Mouse (Mus musculus) spleen, adult 2 months (tissue): ENCODE measurements around the gene Scfd2. TPM values are rescaled to one million over a fixed set of nuclear protein-coding genes. Genes with fewer than 3 reads are reported as not detected.

Experiments
- DNase-seq, 2 experiments: peaks; one replicate each; pipeline versions ENCODE4 v3.0.0 to v3.0.0-alpha.2; 2012 to 2021; ENCODE audit warnings: low spot score in 2 of 2, low read depth in 1 of 2
- H3K27ac ChIP-seq: fragments of 200-500 bp; 2 replicates; pipeline ENCODE4 v1.5.1; 2012; ENCODE audit warnings: low read length, inconsistent platforms; ENCODE audit not compliant: insufficient read depth
- H3K27me3 ChIP-seq: fragments of 200-500 bp; 2 replicates; pipeline ENCODE4 v1.6.1; 2012; ENCODE audit warnings: mild to moderate bottlenecking, moderate library complexity, low read length, inconsistent platforms; ENCODE audit not compliant: control insufficient read depth, insufficient read depth
- H3K36me3 ChIP-seq: fragments of 200-500 bp; 2 replicates; pipeline ENCODE4 v1.6.1; 2012; ENCODE audit warnings: mild to moderate bottlenecking, low read length, inconsistent platforms; ENCODE audit not compliant: control insufficient read depth, insufficient read depth
- H3K4me1 ChIP-seq: fragments of 200-500 bp; 2 replicates; pipeline ENCODE4 v1.6.1; 2011; ENCODE audit warnings: inconsistent platforms; ENCODE audit not compliant: control insufficient read depth, insufficient read depth, insufficient read length
- H3K4me3 ChIP-seq: fragments of 200-500 bp; 2 replicates; pipeline ENCODE4 v1.5.1; 2011; ENCODE audit warnings: mild to moderate bottlenecking, inconsistent platforms; ENCODE audit not compliant: insufficient read depth, insufficient read length; ENCODE audit errors: extremely low read depth
- CTCF ChIP-seq: fragments of 200-500 bp; IDR thresholded peaks from 2 replicates; pipeline ENCODE4 v1.5.1; 2011; ENCODE audit warnings: mild to moderate bottlenecking, inconsistent platforms; ENCODE audit not compliant: insufficient read depth, insufficient read length, insufficient replicate concordance; ENCODE audit errors: extremely low read depth
- POLR2A ChIP-seq: fragments of 200-500 bp; IDR thresholded peaks from 2 replicates; pipeline ENCODE4 v1.6.1; 2011; ENCODE audit warnings: low read depth, low read length, inconsistent platforms
- WGBS: fragments of 180-500 bp; shearing (Covaris S2); methylation state at CpG from one replicate; pipeline ENCODE4 v1.1.7; 2018; 5-methylcytosine and 5-hydroxymethylcytosine counted together
- polyA plus RNA-seq: library from polyadenylated mRNA; depleted of rRNA; stranded (reverse); fragments of >200 nt; gene quantifications from 2 replicates; pipeline ENCODE4 v1.2.3, GENCODE M21; 2012

Gene Scfd2
- polyA plus RNA-seq, 1 experiment = 9.5 TPM

- no peak for DNase-seq
Measured at GRCm38 (mm10) chr5:74194027-74194840, 337.3 kb downstream of the Scfd2 start.

GRCm38 (mm10) chr5:74193626-74194025, 337.9 kb downstream of the Scfd2 start:
- H3K4me1 ChIP-seq = peaks cover 13% of the 10 kb centered on the region
- no peak overlapping the region for H3K4me3 ChIP-seq
- peaks cover 8% of the 10 kb centered on the region for H3K27me3 ChIP-seq
- WGBS = 73% methylated on average over 7 of the region's 7 CpGs
- H3K36me3 ChIP-seq = no peaks in the 10 kb centered on the region
- DNase-seq = no peak
- TF ChIP-seq POLR2A (no peak), CTCF (no peak)
- no peak overlapping the region for H3K27ac ChIP-seq

More at GRCm38 (mm10) chr5:74194027-74194840, 337.3 kb downstream of the Scfd2 start:
- peak overlapping the region; percentile 82; the same call in 1 of the 2 replicates for H3K4me3 ChIP-seq
- no peak overlapping the region for H3K27ac ChIP-seq
- H3K36me3 ChIP-seq = no peaks in the 10 kb centered on the region
- WGBS = 56% methylated on average over 16 of the region's 16 CpGs
- peaks cover 13% of the 10 kb centered on the region for H3K4me1 ChIP-seq
- TF ChIP-seq CTCF = no peak
- no peak for TF ChIP-seq POLR2A
- H3K27me3 ChIP-seq = peaks cover 8% of the 10 kb centered on the region

- Histone ChIP-seq H3K27ac (no peak overlapping the region), H3K4me1 (peaks cover 13% of the 10 kb centered on the region), H3K36me3 (no peaks in the 10 kb centered on the region), H3K27me3 (peaks cover 8% of the 10 kb centered on the region), H3K4me3 (no peak overlapping the region)
- DNase-seq = no peak
- no peak for TF ChIP-seq CTCF
- TF ChIP-seq POLR2A = no peak
- WGBS = 42% methylated on average over 2 of the region's 2 CpGs
Measured at GRCm38 (mm10) chr5:74193008-74193407, 338.6 kb downstream of the Scfd2 start.

DNA sequence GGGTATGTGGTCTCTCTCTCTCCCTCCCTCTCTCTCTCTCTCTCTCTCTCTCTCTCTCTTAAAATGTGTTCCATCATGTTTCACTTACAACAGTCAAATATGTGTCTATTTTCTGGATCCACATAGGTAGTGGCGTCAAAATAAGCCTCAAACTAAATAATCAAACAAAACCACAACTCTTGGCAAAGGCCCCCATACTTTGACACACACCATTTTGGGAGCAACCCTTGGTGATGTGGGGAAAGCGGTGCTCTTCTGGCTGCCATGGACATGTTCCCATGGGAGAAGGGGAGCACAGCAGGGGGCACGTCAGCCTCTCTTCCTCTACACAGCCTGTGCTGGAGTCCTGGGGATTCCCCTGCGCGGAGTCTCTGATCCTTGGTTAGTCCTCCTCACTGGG, 340.6 kb downstream of the Scfd2 start:
- peaks cover 11% of the 10 kb centered on the region for H3K4me1 ChIP-seq
- no peak overlapping the region for H3K27ac ChIP-seq
- no peak for DNase-seq
- TF ChIP-seq POLR2A (no peak), CTCF (no peak)
- H3K27me3 ChIP-seq = peaks cover 8% of the 10 kb centered on the region
- no peaks in the 10 kb centered on the region for H3K36me3 ChIP-seq
- 89% methylated on average over 5 of the region's 5 CpGs for WGBS
- H3K4me3 ChIP-seq = no peak overlapping the region

GRCm38 (mm10) chr5:74190161-74190491, 341.4 kb downstream of the Scfd2 start:
- Histone ChIP-seq H3K27ac (no peak overlapping the region), H3K27me3 (peaks cover 5% of the 10 kb centered on the region), H3K36me3 (no peaks in the 10 kb centered on the region), H3K4me1 (0 out of 2 replicates have a peak, but pooled peaks cover 4% of the 10 kb centered on the region), H3K4me3 (no peak overlapping the region)
- DNase-seq = no peak
- TF ChIP-seq POLR2A = no peak
- TF ChIP-seq CTCF = no peak
- WGBS = 80% methylated on average over 9 of the region's 9 CpGs

GRCm38 (mm10) chr5:74189484-74190160, 341.9 kb downstream of the Scfd2 start:
- WGBS = 75% methylated on average over 9 of the region's 9 CpGs

DNA sequence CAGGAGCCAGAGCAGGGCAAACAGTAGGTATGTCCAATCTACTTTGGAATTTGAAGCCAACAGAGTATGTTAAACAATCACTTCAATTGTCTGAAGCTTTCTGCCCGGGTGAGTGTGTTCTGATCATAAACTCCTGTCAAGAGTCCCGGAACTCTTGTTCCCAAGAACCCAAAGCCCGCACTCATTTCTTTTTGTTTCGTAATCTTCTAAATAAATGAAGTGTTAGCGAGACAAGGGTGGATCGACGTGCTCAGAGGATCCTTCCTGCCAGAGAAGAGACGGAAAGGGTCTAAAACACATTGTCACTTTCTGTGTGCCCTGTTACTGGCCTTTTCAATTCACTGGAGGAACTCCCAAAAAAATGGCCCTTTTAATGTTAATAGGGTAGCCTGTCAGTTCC, 342.7 kb downstream of the Scfd2 start:
- no peak for DNase-seq
- WGBS = 91% methylated on average over 8 of the region's 8 CpGs
- TF ChIP-seq CTCF (no peak), POLR2A (no peak)

More at GRCm38 (mm10) chr5:74189484-74190160, 341.9 kb downstream of the Scfd2 start:
- Histone ChIP-seq H3K4me3 (no peak overlapping the region), H3K36me3 (no peaks in the 10 kb centered on the region), H3K27ac (no peak overlapping the region), H3K4me1 (no peaks in the 10 kb centered on the region), H3K27me3 (0 out of 2 replicates have a peak, but pooled peaks cover 1% of the 10 kb centered on the region)
- TF ChIP-seq CTCF = no peak
- TF ChIP-seq POLR2A = no peak
- DNase-seq = no peak

More for the DNA sequence above, 342.7 kb downstream of the Scfd2 start:
- H3K27me3 ChIP-seq = no peaks in the 10 kb centered on the region
- H3K36me3 ChIP-seq = no peaks in the 10 kb centered on the region
- H3K27ac ChIP-seq = no peak overlapping the region
- H3K4me1 ChIP-seq = no peaks in the 10 kb centered on the region
- no peak overlapping the region for H3K4me3 ChIP-seq
